Mouse (Mus musculus) stomach, embryonic 14.5 days (tissue): ENCODE data around the gene Olfr1419. TPM values are rescaled to one million over a fixed set of nuclear protein-coding genes. Genes with fewer than 3 reads are reported as not detected.

Experiments
- ATAC-seq: fragments of 200-750 bp; cut with Nextera tagmentation; 2 replicates; pipeline ENCODE4 v1.8.0; 2017; ENCODE audit warnings: low read depth, moderate TSS enrichment; ENCODE audit not compliant: insufficient number of reproducible peaks, insufficient read depth, low FRiP score
- H3K27ac ChIP-seq: fragments of 300-500 bp; sonication (generic); 2 replicates; pipeline ENCODE4 v1.5.1; 2014; ENCODE audit warnings: mild to moderate bottlenecking, low read length, moderate library complexity, mixed read lengths
- H3K27me3 ChIP-seq: fragments of 300-500 bp; sonication (generic); 2 replicates; pipeline ENCODE4 v1.6.1; 2014; ENCODE audit warnings: low read length, control low read depth, mixed read lengths; ENCODE audit not compliant: control insufficient read depth, insufficient read depth
- H3K36me3 ChIP-seq: fragments of 300-500 bp; sonication (generic); 2 replicates; pipeline ENCODE4 v1.6.1; 2014; ENCODE audit warnings: mild to moderate bottlenecking, control low read depth, low read length, moderate library complexity, mixed read lengths; ENCODE audit not compliant: control insufficient read depth, insufficient read depth
- H3K4me1 ChIP-seq: fragments of 300-500 bp; sonication (generic); 2 replicates; pipeline ENCODE4 v1.6.1; 2014; ENCODE audit warnings: low read length, control low read depth, mixed read lengths; ENCODE audit not compliant: control insufficient read depth, insufficient read depth
- H3K4me2 ChIP-seq: fragments of 300-500 bp; sonication (generic); replicated peaks from 2 replicates; pipeline ENCODE4 v1.6.1; 2014; ENCODE audit warnings: low read depth, low read length, control low read depth
- H3K4me3 ChIP-seq: fragments of 300-500 bp; sonication (generic); 2 replicates; pipeline ENCODE4 v1.5.1; 2014; ENCODE audit warnings: low read depth, low read length, control low read depth
- H3K9ac ChIP-seq: fragments of 300-500 bp; sonication (generic); replicated peaks from 2 replicates; pipeline ENCODE4 v1.6.1; 2014; ENCODE audit warnings: low read depth, mild to moderate bottlenecking, control low read depth, low read length, moderate library complexity, mixed read lengths
- H3K9me3 ChIP-seq: fragments of 300-500 bp; sonication (generic); 2 replicates; pipeline ENCODE4 v1.6.1; 2016; ENCODE audit warnings: low read depth, low read length, control low read depth; ENCODE audit not compliant: control insufficient read depth
- WGBS: fragments of 180-500 bp; shearing (Covaris S2); extraction: QIAGEN DNeasy Blood & Tissue Kit; methylation state at CpG from one replicate; pipeline ENCODE4 v1.1.7; 2014; 5-methylcytosine and 5-hydroxymethylcytosine counted together
- microRNA-seq: library from miRNA; unstranded; fragments of <30 nt; microRNA quantifications from one replicate; pipeline ENCODE4, GENCODE M21; 2016
- polyA plus RNA-seq: library from polyadenylated mRNA; unstranded; fragments of >200 nt; fragmentation: Nextera tagmentation; extraction: Ambion mirVana; gene quantifications from 2 replicates; pipeline ENCODE4 v1.2.1, GENCODE M21; 2014

Olfr1419 gene
- polyA plus RNA-seq, 1 experiment from 2014 or later: not detected

DNA sequence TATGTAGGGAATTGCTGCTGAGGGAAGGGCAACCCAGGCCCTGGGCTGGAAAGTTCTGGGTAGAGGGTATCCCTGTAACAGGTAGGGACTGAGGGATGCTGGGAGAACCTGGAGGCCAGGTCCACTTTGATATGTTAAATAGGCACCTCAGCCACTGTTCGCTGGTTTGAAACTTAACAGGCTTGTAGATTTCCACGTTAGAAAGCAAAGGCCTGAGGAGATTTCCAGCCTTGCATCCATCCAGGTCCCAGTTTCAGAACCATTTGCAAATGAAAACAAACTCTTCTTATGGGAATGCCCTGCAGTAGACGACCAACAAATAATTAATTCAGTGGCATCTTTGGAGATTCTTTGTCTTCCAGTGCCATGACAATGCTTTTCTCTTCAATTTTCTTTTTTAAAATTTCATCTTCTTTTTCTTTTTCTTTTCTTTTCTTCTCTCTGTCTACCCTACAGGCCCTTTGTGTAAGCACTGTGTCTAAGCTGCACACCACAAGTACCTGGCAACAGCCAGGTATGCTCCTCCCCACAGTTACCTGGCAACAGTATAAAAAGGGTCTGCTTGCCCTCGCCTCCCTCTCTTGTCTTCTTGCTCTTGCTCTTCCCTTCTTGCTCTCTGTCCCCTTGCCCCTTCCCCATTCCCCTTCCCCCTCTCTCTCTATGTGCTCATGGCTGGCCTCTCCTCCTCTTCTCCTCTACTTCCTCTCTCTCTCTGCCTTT is 51.4 kb downstream of the Olfr1419 start:
- Histone ChIP-seq H3K27me3 (no peaks in the 10 kb centered on the region), H3K27ac (no peak overlapping the region), H3K9ac (no peak overlapping the region), H3K4me1 (no peaks in the 10 kb centered on the region), H3K9me3 (no peaks in the 10 kb centered on the region), H3K4me3 (no peak overlapping the region), H3K4me2 (no peak overlapping the region), H3K36me3 (no peaks in the 10 kb centered on the region)
- 35% methylated on average over 4 of the region's 4 CpGs for WGBS
- ATAC-seq: no peak

DNA sequence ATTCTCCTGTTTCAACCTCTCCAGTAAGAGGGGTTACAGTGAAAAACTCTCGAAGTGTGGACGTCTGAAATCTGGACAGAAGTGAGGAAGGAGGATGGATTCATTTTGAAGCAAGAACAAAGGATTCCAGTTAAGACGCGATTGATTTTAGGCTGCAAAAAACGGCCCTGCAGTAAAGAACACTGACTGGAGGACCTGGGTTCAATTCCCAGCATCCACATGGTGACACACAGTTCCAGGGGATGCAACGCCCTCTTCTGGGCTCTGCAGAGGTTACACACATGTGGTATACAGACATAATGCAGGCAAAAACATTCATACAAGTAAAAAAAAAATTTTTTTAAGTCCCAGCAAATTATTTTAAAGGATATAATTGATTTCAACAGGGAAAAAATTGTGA is 54.7 kb downstream of the Olfr1419 start:
- Histone ChIP-seq H3K36me3 (no peaks in the 10 kb centered on the region), H3K9ac (no peak overlapping the region; the same call in 1 of the 2 replicates), H3K27ac (no peak overlapping the region), H3K4me3 (peak overlapping the region; percentile 75), H3K9me3 (no peaks in the 10 kb centered on the region), H3K27me3 (no peaks in the 10 kb centered on the region), H3K4me2 (peak overlapping the region; percentile 80), H3K4me1 (no peaks in the 10 kb centered on the region)
- ATAC-seq: no peak
- 31% methylated on average over 6 of the region's 6 CpGs for WGBS

DNA sequence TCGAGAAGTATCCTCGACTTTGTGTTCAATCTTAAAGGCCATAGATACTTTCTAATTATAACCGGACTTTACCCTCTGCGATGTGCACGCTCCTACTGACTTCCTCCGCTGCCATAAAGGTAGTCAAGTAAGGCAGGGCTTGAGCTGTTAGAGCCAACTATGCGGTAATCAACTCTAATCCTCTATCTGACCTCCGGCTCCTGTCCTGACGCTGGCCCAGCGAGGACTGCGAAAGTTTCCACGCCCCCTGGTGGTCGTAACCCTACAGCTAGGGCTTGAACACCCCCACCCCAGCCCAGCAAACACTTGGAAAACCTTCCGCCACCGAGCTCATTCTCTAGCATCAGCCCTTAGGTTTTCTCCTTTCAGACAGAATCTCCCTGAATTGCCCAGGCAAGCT is 55.1 kb downstream of the Olfr1419 start:
- peak overlapping the region; percentile 75 for H3K4me3 ChIP-seq
- peak overlapping the region; percentile 80 for H3K4me2 ChIP-seq
- H3K9me3 ChIP-seq: no peaks in the 10 kb centered on the region
- peak; percentile 57; the same call in 1 of the 2 replicates for ATAC-seq
- H3K9ac ChIP-seq: no peak overlapping the region; the same call in 1 of the 2 replicates
- H3K36me3 ChIP-seq: no peaks in the 10 kb centered on the region
- H3K4me1 ChIP-seq: peaks cover 4% of the 10 kb centered on the region
- under 1% methylated on average over 15 of the region's 15 CpGs for WGBS
- no peak overlapping the region for H3K27ac ChIP-seq
- H3K27me3 ChIP-seq: no peaks in the 10 kb centered on the region

DNA sequence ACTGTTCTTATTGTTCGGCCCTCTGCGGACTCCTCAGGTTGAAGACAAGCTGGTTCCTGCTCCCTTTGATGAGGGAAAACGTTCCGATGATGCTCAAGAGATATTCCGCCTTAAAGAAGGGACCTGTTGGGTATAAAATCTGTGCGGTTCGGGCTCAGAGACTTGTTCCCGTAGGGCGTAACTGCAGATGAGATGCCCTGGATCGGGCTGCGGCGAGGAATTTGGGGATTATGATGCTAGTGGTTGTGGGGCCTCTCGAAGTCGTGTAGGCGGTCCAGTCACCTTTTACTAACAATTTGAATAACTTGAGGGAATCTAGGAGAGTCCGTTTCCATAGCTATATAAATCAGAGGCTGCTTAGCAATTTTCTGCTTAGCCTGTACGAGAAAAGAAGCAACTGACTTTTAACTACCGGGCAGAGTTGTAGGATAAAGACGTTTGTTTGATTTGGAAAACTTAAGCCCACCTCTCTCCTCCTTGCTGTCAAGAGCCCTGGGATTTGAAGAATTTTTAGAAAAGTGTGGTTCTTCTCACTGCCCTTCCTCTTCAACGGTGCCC is 55.7 kb downstream of the Olfr1419 start, which contains the start of gene Stx3:
Gene Stx3, minus strand, starts transcription at position 261 of the 558 bp plus-strand sequence.
- H3K9ac ChIP-seq: peak within 1 kb of the TSS; percentile 73
- H3K4me3 ChIP-seq: peak within 1 kb of the TSS; percentile 75
- H3K36me3 ChIP-seq: no peaks in the 10 kb centered on the region
- WGBS: under 1% methylated on average over 20 of the region's 20 CpGs
- H3K27ac ChIP-seq: peak within 1 kb of the TSS; percentile 63; the same call in 1 of the 2 replicates
- no peaks in the 10 kb centered on the region for H3K27me3 ChIP-seq
- no peaks in the 10 kb centered on the region for H3K9me3 ChIP-seq
- peaks cover 9% of the 10 kb centered on the region for H3K4me1 ChIP-seq
- peak within 1 kb of the TSS; percentile 80 for H3K4me2 ChIP-seq
- ATAC-seq: no peak

Small RNAs within 50 kb of the gene (microRNA-seq; reads per million reads assigned to microRNA genes)
- 6.8 reads per million, percentile 15 among the genes with 10 or more reads in this experiment for gene Mir6994

Other genes with a start within 250 kb of the Olfr1419 start
- 0.43 TPM in 1 of 2 replicates, not detected in the other for gene Ms4a3, start 234.3 kb downstream of the Olfr1419 start, polyA plus RNA-seq
- gene Oosp2, start 214.5 kb downstream of the Olfr1419 start, polyA plus RNA-seq: not detected in 2 replicates
- not detected in 2 replicates for gene Oosp1, start 184.0 kb downstream of the Olfr1419 start, polyA plus RNA-seq
- gene Oosp3, start 178.1 kb downstream of the Olfr1419 start, polyA plus RNA-seq: not detected in 2 replicates
- gene Gif, start 127.6 kb downstream of the Olfr1419 start, polyA plus RNA-seq: 0.58 and 1.3 TPM in 2 replicates
- 51.1 and 59.7 TPM in 2 replicates for gene Mrpl16, start 104.7 kb downstream of the Olfr1419 start, polyA plus RNA-seq
- gene Stx3, start 55.7 kb downstream of the Olfr1419 start, polyA plus RNA-seq: 22.8 and 23.2 TPM in 2 replicates
- 0.27 TPM in 1 of 2 replicates, not detected in the other for gene Olfr1417, start 35.9 kb downstream of the Olfr1419 start, polyA plus RNA-seq
- gene Olfr1418, start 14.0 kb downstream of the Olfr1419 start, polyA plus RNA-seq: not detected in 2 replicates
- gene Olfr1420, start 11.5 kb upstream of the Olfr1419 start, polyA plus RNA-seq: 0.27 TPM in 1 of 2 replicates, not detected in the other
- gene Patl1, start 37.3 kb upstream of the Olfr1419 start, polyA plus RNA-seq: 20.7 and 24.3 TPM in 2 replicates
- 10.9 and 11.2 TPM in 2 replicates for gene Osbp, start 90.8 kb upstream of the Olfr1419 start, polyA plus RNA-seq
- not detected in 2 replicates for gene Olfr1423, start 166.2 kb upstream of the Olfr1419 start, polyA plus RNA-seq
- not detected in 2 replicates for gene Olfr1424, start 187.6 kb upstream of the Olfr1419 start, polyA plus RNA-seq
- gene Olfr1425, start 202.6 kb upstream of the Olfr1419 start, polyA plus RNA-seq: not detected in 2 replicates
- not detected in 2 replicates for gene Olfr1426, start 216.9 kb upstream of the Olfr1419 start, polyA plus RNA-seq
- gene Olfr1427, start 228.2 kb upstream of the Olfr1419 start, polyA plus RNA-seq: not detected in 2 replicates
- gene Olfr1428, start 240.8 kb upstream of the Olfr1419 start, polyA plus RNA-seq: not detected in 2 replicates
- gene Olfr76, start 248.1 kb upstream of the Olfr1419 start, polyA plus RNA-seq: not detected in 2 replicates